Mouse (Mus musculus) heart, embryonic 12.5 days (tissue): ENCODE results near the gene Anxa7. TPM values are rescaled to one million over a fixed set of nuclear protein-coding genes. Genes with fewer than 3 reads are reported as not detected.

ENCODE experiments used
- ATAC-seq: fragments of 200-750 bp; cut with Nextera tagmentation; 2 replicates; pipeline ENCODE4 v1.8.0; 2017; ENCODE audit warnings: moderate TSS enrichment, moderate library complexity; ENCODE audit not compliant: insufficient number of reproducible peaks, low FRiP score
- H3K27ac ChIP-seq: fragments of 300-500 bp; sonication (generic); 2 replicates; pipeline ENCODE4 v1.5.1; 2016; ENCODE audit warnings: mild to moderate bottlenecking, moderate library complexity; ENCODE audit not compliant: poor library complexity, severe bottlenecking
- H3K27me3 ChIP-seq: fragments of 300-500 bp; sonication (generic); replicated peaks from 2 replicates; pipeline ENCODE4 v1.6.1; 2016; ENCODE audit warnings: mild to moderate bottlenecking, moderate library complexity
- H3K36me3 ChIP-seq: fragments of 300-500 bp; sonication (generic); 2 replicates; pipeline ENCODE4 v1.6.1; 2016; ENCODE audit warnings: mild to moderate bottlenecking, moderate library complexity
- H3K4me1 ChIP-seq: fragments of 300-500 bp; sonication (generic); replicated peaks from 2 replicates; pipeline ENCODE4 v1.6.1; 2016; ENCODE audit warnings: mild to moderate bottlenecking
- H3K4me2 ChIP-seq: fragments of 300-500 bp; sonication (generic); 2 replicates; pipeline ENCODE4 v1.6.1; 2016; ENCODE audit warnings: mild to moderate bottlenecking, moderate library complexity
- H3K4me3 ChIP-seq: fragments of 300-500 bp; sonication (generic); 2 replicates; pipeline ENCODE4 v1.5.1; 2016; ENCODE audit warnings: mild to moderate bottlenecking
- H3K9ac ChIP-seq: fragments of 300-500 bp; sonication (generic); 2 replicates; pipeline ENCODE4 v1.6.1; 2016; ENCODE audit warnings: mild to moderate bottlenecking, moderate library complexity
- H3K9me3 ChIP-seq: fragments of 300-500 bp; sonication (generic); replicated peaks from 2 replicates; pipeline ENCODE4 v1.6.1; 2016; ENCODE audit warnings: mild to moderate bottlenecking, moderate library complexity
- WGBS: fragments of 180-500 bp; shearing (Covaris S2); methylation state at CpG from one replicate; pipeline ENCODE4 v1.1.7; 2016; 5-methylcytosine and 5-hydroxymethylcytosine counted together
- polyA plus RNA-seq: library from polyadenylated mRNA; unstranded; fragments of >200 nt; fragmentation: Nextera tagmentation; extraction: Ambion mirVana; gene quantifications from 2 replicates; pipeline ENCODE4 v1.2.1, GENCODE M21; 2016

Anxa7 gene
- polyA plus RNA-seq, 1 experiment from 2014 or later, result 38.6 TPM

GRCm38 (mm10) chr14:20432420-20432819 lies 47.5 kb downstream of the Anxa7 start:
- Histone ChIP-seq H3K4me2 (no peak overlapping the region), H3K27me3 (no peaks in the 10 kb centered on the region), H3K27ac (no peak overlapping the region), H3K9me3 (0 out of 2 replicates have a peak, but pooled peaks cover 4% of the 10 kb centered on the region), H3K4me3 (no peak overlapping the region), H3K9ac (no peak overlapping the region), H3K4me1 (no peaks in the 10 kb centered on the region), H3K36me3 (no peaks in the 10 kb centered on the region)
- 87% methylated on average over 4 of the region's 4 CpGs for WGBS
- no peak for ATAC-seq

GRCm38 (mm10) chr14:20431726-20432125 lies 48.2 kb downstream of the Anxa7 start:
- WGBS, result 70% methylated on average over 6 of the region's 6 CpGs
- H3K4me2 ChIP-seq, result no peak overlapping the region
- no peaks in the 10 kb centered on the region for H3K36me3 ChIP-seq

GRCm38 (mm10) chr14:20429833-20430232 lies 50.1 kb downstream of the Anxa7 start:
- Histone ChIP-seq H3K27ac (no peak overlapping the region), H3K4me2 (no peak overlapping the region), H3K36me3 (no peaks in the 10 kb centered on the region), H3K9ac (no peak overlapping the region), H3K9me3 (0 out of 2 replicates have a peak, but pooled peaks cover 4% of the 10 kb centered on the region), H3K4me1 (no peaks in the 10 kb centered on the region), H3K4me3 (no peak overlapping the region), H3K27me3 (no peaks in the 10 kb centered on the region)
- WGBS, result 36% methylated on average over 1 of the region's 1 CpGs
- ATAC-seq, result no peak

More at GRCm38 (mm10) chr14:20431726-20432125, 48.2 kb downstream of the Anxa7 start:
- ATAC-seq, result no peak
- H3K4me3 ChIP-seq, result no peak overlapping the region
- no peak overlapping the region for H3K27ac ChIP-seq
- H3K9me3 ChIP-seq, result 0 out of 2 replicates have a peak, but pooled peaks cover 4% of the 10 kb centered on the region
- H3K4me1 ChIP-seq, result no peaks in the 10 kb centered on the region
- no peak overlapping the region for H3K9ac ChIP-seq
- no peaks in the 10 kb centered on the region for H3K27me3 ChIP-seq

GRCm38 (mm10) chr14:20428593-20428992 lies 51.3 kb downstream of the Anxa7 start:
- Histone ChIP-seq H3K4me1 (no peaks in the 10 kb centered on the region), H3K4me3 (no peak overlapping the region), H3K4me2 (no peak overlapping the region), H3K27ac (no peak overlapping the region), H3K9me3 (0 out of 2 replicates have a peak, but pooled peaks cover 4% of the 10 kb centered on the region), H3K9ac (no peak overlapping the region), H3K27me3 (no peaks in the 10 kb centered on the region), H3K36me3 (no peaks in the 10 kb centered on the region)
- WGBS, result 38% methylated on average over 1 of the region's 1 CpGs
- ATAC-seq, result no peak

- ATAC-seq, result no peak
- Histone ChIP-seq H3K27me3 (no peaks in the 10 kb centered on the region), H3K4me2 (no peak overlapping the region), H3K9ac (no peak overlapping the region), H3K4me1 (no peaks in the 10 kb centered on the region), H3K4me3 (no peak overlapping the region), H3K36me3 (no peaks in the 10 kb centered on the region), H3K27ac (no peak overlapping the region), H3K9me3 (no peaks in the 10 kb centered on the region)
- 82% methylated on average over 6 of the region's 6 CpGs for WGBS
Observed at GRCm38 (mm10) chr14:20423046-20423445, 56.9 kb downstream of the Anxa7 start.

- Histone ChIP-seq H3K4me2 (no peak overlapping the region), H3K4me3 (no peak overlapping the region), H3K9me3 (no peaks in the 10 kb centered on the region), H3K27me3 (no peaks in the 10 kb centered on the region), H3K9ac (no peak overlapping the region), H3K27ac (no peak overlapping the region), H3K4me1 (no peaks in the 10 kb centered on the region), H3K36me3 (no peaks in the 10 kb centered on the region)
- WGBS, result 46% methylated on average over 7 of the region's 7 CpGs
- ATAC-seq, result no peak
Observed at GRCm38 (mm10) chr14:20422257-20422656, 57.7 kb downstream of the Anxa7 start.

Other genes starting within 250 kb of the Anxa7 start
- gene Kcnk16, start 210.9 kb downstream of the Anxa7 start, polyA plus RNA-seq, result not detected in 2 replicates
- gene Nudt13, start 185.4 kb downstream of the Anxa7 start, polyA plus RNA-seq, result 10.9 and 16.4 TPM in 2 replicates
- 37.4 and 37.5 TPM in 2 replicates for gene Ecd, start 132.0 kb downstream of the Anxa7 start, polyA plus RNA-seq
- gene Fam149b, start 132.0 kb downstream of the Anxa7 start, polyA plus RNA-seq, result 25.7 and 29.2 TPM in 2 replicates
- 97.6 and 99.1 TPM in 2 replicates for gene Dnajc9, start 91.2 kb downstream of the Anxa7 start, polyA plus RNA-seq
- 87.0 and 88.7 TPM in 2 replicates for gene Mrps16, start 86.5 kb downstream of the Anxa7 start, polyA plus RNA-seq
- gene Cfap70, start 27.9 kb downstream of the Anxa7 start, polyA plus RNA-seq, result not detected in 2 replicates
- gene Mss51, start 16.8 kb upstream of the Anxa7 start, polyA plus RNA-seq, result 0.50 and 0.51 TPM in 2 replicates
- 43.0 and 43.5 TPM in 2 replicates for gene Ppp3cb, start 66.4 kb upstream of the Anxa7 start, polyA plus RNA-seq
- 7.4 and 7.7 TPM in 2 replicates for gene Usp54, start 160.9 kb upstream of the Anxa7 start, polyA plus RNA-seq
- gene Myoz1, start 176.4 kb upstream of the Anxa7 start, polyA plus RNA-seq, result 19.2 and 19.7 TPM in 2 replicates
- 181 and 191 TPM in 2 replicates for gene Synpo2l, start 188.2 kb upstream of the Anxa7 start, polyA plus RNA-seq
- 93.4 and 97.4 TPM in 2 replicates for gene Sec24c, start 194.2 kb upstream of the Anxa7 start, polyA plus RNA-seq
- 20.4 and 21.2 TPM in 2 replicates for gene Fut11, start 214.8 kb upstream of the Anxa7 start, polyA plus RNA-seq
- 232 and 236 TPM in 2 replicates for gene Chchd1, start 222.9 kb upstream of the Anxa7 start, polyA plus RNA-seq
- 32.4 and 34.0 TPM in 2 replicates for gene Zswim8, start 227.4 kb upstream of the Anxa7 start, polyA plus RNA-seq